Mouse (Mus musculus): ENCODE data around the gene Fzd5. TPM values are rescaled to one million over a fixed set of nuclear protein-coding genes. Genes with fewer than 3 reads are reported as not detected.

The Fzd5 gene
- polyA plus RNA-seq, 1 experiment from 2014 or later: 0.58 TPM

DNA sequence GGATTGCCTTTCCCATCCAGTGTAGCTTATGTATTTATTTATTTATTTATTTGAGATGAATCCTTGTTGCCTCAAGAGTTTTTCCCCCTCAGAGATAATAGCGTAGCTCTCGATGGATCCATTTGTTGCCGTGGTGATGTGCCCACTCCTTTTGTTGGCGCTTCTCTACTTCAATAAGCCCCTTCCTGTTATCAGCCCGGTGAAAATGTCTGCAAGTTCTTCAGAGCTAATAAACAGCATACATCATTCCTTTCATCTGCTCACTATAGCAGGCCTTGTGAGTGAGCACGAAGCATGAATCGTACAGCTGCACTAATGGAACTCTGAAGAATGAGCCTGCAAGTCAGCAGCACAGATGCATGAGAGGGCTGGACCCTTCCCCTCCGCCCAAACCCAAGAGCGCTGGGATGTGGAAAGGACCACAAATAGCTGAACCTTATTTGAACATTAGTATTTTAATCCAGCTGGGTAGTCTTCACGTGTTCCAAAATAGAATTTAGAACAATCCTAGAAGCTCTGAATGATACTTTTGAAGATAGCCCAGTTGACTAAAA is 16.4 kb downstream of the Fzd5 start:
- Histone ChIP-seq H3K9ac (ENCODE audit: low read depth, low read length) (no peak overlapping the region), H3K9me3 (replicated peaks; ENCODE audit: control insufficient read depth, low read length, poor library complexity, severe bottlenecking) (no peaks in the 10 kb centered on the region), H3K36me3 (ENCODE audit: control insufficient read depth, insufficient read depth, low read length) (peaks cover 3% of the 10 kb centered on the region; the same call in 1 of the 2 replicates), H3K4me2 (ENCODE audit: low read length) (no peak overlapping the region), H3K4me3 (ENCODE audit: low read depth, low read length) (no peak overlapping the region), H3K4me1 (ENCODE audit: control insufficient read depth, insufficient read depth, low read length) (no peaks in the 10 kb centered on the region), H3K27me3 (ENCODE audit: control insufficient read depth, insufficient read depth, low read depth, low read length) (no peaks in the 10 kb centered on the region), H3K27ac (ENCODE audit: low read length) (no peak overlapping the region)
- 47% methylated on average over 10 of the region's 10 CpGs for WGBS
- ATAC-seq: peak; percentile 60; the same call in 1 of the 2 replicates

DNA sequence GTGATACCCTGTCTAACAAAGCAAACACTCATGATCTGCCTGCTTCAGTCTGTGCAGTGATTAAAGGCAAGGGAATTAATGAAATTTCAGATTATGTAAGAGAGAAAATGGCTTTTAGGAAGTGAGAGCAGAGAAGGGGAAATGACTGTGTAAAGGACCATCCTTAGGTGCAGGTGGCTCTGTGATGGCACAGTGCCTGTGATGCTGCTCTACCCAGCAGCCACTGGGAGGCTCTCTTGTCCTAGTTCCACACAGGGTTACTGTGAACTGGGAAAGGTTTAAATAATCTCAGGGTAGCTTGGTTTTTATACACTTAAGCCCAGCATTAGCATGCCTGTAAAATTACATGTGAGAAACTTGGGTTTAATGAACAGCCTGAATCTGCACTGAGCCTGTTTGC is 20.0 kb downstream of the Fzd5 start:
- H3K36me3 ChIP-seq (ENCODE audit: control insufficient read depth, insufficient read depth, low read length): peaks cover 5% of the 10 kb centered on the region; the same call in 1 of the 2 replicates
- H3K27me3 ChIP-seq (ENCODE audit: control insufficient read depth, insufficient read depth, low read depth, low read length): no peaks in the 10 kb centered on the region
- no peak overlapping the region for H3K4me2 ChIP-seq (ENCODE audit: low read length)
- no peaks in the 10 kb centered on the region for H3K9me3 ChIP-seq (replicated peaks; ENCODE audit: control insufficient read depth, low read length, poor library complexity, severe bottlenecking)
- ATAC-seq: peak; percentile 80
- no peak overlapping the region for H3K9ac ChIP-seq (ENCODE audit: low read depth, low read length)
- no peak overlapping the region for H3K4me3 ChIP-seq (ENCODE audit: low read depth, low read length)
- H3K27ac ChIP-seq (ENCODE audit: low read length): no peak overlapping the region
- H3K4me1 ChIP-seq (ENCODE audit: control insufficient read depth, insufficient read depth, low read length): no peaks in the 10 kb centered on the region

DNA sequence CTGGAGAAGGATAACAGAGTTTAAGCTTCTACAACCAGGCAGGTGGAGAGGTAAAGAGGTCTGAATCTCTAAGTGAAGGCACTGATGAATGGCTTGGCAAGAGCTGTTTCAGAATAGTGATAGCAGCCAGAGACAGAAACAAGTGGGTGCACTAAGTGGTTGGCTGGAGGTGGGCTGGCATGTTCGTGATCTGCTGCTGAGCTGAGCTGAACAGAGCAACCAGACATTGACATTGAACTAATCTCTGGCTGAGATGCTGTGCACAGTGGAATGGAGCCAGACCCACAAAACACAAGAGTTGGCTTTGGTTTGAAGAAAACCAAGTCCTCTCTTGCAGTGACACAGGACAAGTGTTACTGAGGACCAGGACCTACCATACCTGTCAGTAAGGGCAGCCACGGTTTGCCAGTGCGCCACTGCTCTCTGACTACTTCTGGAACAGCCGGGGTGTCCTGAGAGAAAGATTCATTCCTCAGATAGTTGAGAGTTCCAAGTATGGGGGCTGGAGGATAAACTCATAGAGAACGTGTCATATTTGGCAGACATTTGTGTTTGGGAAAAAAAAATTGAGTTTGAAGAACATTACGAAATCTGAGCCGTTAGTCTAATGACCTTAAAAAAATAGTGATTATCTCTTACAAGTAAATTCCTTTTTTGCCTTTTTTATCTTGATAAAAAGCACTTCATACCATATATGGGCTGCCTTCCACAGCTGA is 20.8 kb downstream of the Fzd5 start:
- Histone ChIP-seq H3K27ac (ENCODE audit: low read length) (no peak overlapping the region), H3K36me3 (ENCODE audit: control insufficient read depth, insufficient read depth, low read length) (peaks cover 2% of the 10 kb centered on the region; the same call in 1 of the 2 replicates), H3K9me3 (replicated peaks; ENCODE audit: control insufficient read depth, low read length, poor library complexity, severe bottlenecking) (no peaks in the 10 kb centered on the region), H3K4me3 (ENCODE audit: low read depth, low read length) (no peak overlapping the region), H3K9ac (ENCODE audit: low read depth, low read length) (no peak overlapping the region), H3K27me3 (ENCODE audit: control insufficient read depth, insufficient read depth, low read depth, low read length) (no peaks in the 10 kb centered on the region), H3K4me1 (ENCODE audit: control insufficient read depth, insufficient read depth, low read length) (no peaks in the 10 kb centered on the region), H3K4me2 (ENCODE audit: low read length) (no peak overlapping the region)
- 91% methylated on average over 7 of the region's 7 CpGs for WGBS
- ATAC-seq: no peak

- H3K27ac ChIP-seq (ENCODE audit: low read length): no peak overlapping the region
- no peak for ATAC-seq
- no peak overlapping the region for H3K9ac ChIP-seq (ENCODE audit: low read depth, low read length)
- WGBS: 80% methylated on average over 2 of the region's 2 CpGs
- H3K36me3 ChIP-seq (ENCODE audit: control insufficient read depth, insufficient read depth, low read length): peaks cover 2% of the 10 kb centered on the region; the same call in 1 of the 2 replicates
- no peaks in the 10 kb centered on the region for H3K4me1 ChIP-seq (ENCODE audit: control insufficient read depth, insufficient read depth, low read length)
- no peaks in the 10 kb centered on the region for H3K9me3 ChIP-seq (replicated peaks; ENCODE audit: control insufficient read depth, low read length, poor library complexity, severe bottlenecking)
- no peak overlapping the region for H3K4me3 ChIP-seq (ENCODE audit: low read depth, low read length)
- H3K27me3 ChIP-seq (ENCODE audit: control insufficient read depth, insufficient read depth, low read depth, low read length): no peaks in the 10 kb centered on the region
- no peak overlapping the region for H3K4me2 ChIP-seq (ENCODE audit: low read length)
Observed at GRCm38 (mm10) chr1:64715458-64715857, 22.1 kb downstream of the Fzd5 start.

- Histone ChIP-seq H3K4me1 (ENCODE audit: control insufficient read depth, insufficient read depth, low read length) (no peaks in the 10 kb centered on the region), H3K9me3 (replicated peaks; ENCODE audit: control insufficient read depth, low read length, poor library complexity, severe bottlenecking) (no peaks in the 10 kb centered on the region), H3K27me3 (ENCODE audit: control insufficient read depth, insufficient read depth, low read depth, low read length) (no peaks in the 10 kb centered on the region), H3K36me3 (ENCODE audit: control insufficient read depth, insufficient read depth, low read length) (peaks cover 2% of the 10 kb centered on the region; the same call in 1 of the 2 replicates), H3K27ac (ENCODE audit: low read length) (no peak overlapping the region), H3K4me2 (ENCODE audit: low read length) (no peak overlapping the region), H3K9ac (ENCODE audit: low read depth, low read length) (no peak overlapping the region), H3K4me3 (ENCODE audit: low read depth, low read length) (no peak overlapping the region)
- WGBS: 90% methylated on average over 14 of the region's 14 CpGs
- no peak for ATAC-seq
Observed at GRCm38 (mm10) chr1:64712006-64712760, 25.4 kb downstream of the Fzd5 start.

DNA sequence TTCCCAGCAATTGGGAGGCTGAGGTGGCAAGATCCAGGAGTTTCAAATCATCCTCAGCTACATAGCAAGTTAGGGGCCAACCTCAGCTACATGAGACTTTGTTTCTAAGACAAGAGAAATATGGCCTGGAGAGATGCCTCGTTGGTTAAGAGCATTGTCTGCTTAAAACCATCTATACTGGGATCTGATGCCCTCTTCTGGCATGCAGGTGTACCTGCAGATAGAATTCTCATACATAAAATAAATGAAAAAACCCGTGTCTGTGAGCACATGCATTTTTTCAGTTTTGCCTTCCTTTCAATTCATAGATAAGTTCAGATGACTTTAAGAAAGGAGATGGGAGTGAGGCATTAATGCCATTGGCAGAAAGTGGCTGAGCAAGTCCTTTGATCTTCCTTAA is 27.7 kb downstream of the Fzd5 start:
- no peak overlapping the region for H3K27ac ChIP-seq (ENCODE audit: low read length)
- no peaks in the 10 kb centered on the region for H3K9me3 ChIP-seq (replicated peaks; ENCODE audit: control insufficient read depth, low read length, poor library complexity, severe bottlenecking)
- H3K27me3 ChIP-seq (ENCODE audit: control insufficient read depth, insufficient read depth, low read depth, low read length): no peaks in the 10 kb centered on the region
- ATAC-seq: no peak
- no peak overlapping the region for H3K4me3 ChIP-seq (ENCODE audit: low read depth, low read length)
- no peak overlapping the region for H3K4me2 ChIP-seq (ENCODE audit: low read length)
- peaks cover 2% of the 10 kb centered on the region; the same call in 1 of the 2 replicates for H3K36me3 ChIP-seq (ENCODE audit: control insufficient read depth, insufficient read depth, low read length)
- no peaks in the 10 kb centered on the region for H3K4me1 ChIP-seq (ENCODE audit: control insufficient read depth, insufficient read depth, low read length)
- 13% methylated on average over 2 of the region's 2 CpGs for WGBS
- H3K9ac ChIP-seq (ENCODE audit: low read depth, low read length): no peak overlapping the region

DNA sequence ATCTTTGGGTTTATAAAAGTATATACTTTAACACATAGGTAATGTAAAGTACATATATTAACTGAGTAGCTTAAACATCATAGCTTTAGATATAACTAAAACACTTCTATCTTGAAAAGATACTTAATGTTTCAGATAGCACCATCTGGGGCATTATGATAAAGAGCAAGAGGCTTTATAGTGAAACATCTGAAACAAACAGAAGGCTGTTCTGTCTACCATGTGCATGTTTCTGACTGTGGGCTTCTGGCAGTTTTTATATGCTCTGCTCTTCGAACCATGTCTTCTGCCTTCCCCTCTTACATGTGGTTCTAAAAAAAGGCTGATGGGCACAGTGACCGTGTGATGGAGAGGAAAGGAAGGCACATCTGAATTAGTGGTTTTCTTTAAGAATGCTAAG is 30.9 kb downstream of the Fzd5 start:
- 0 out of 2 replicates have a peak, but pooled peaks cover 3% of the 10 kb centered on the region for H3K36me3 ChIP-seq (ENCODE audit: control insufficient read depth, insufficient read depth, low read length)
- ATAC-seq: no peak
- no peaks in the 10 kb centered on the region for H3K27me3 ChIP-seq (ENCODE audit: control insufficient read depth, insufficient read depth, low read depth, low read length)
- H3K4me3 ChIP-seq (ENCODE audit: low read depth, low read length): no peak overlapping the region
- H3K9me3 ChIP-seq (replicated peaks; ENCODE audit: control insufficient read depth, low read length, poor library complexity, severe bottlenecking): no peaks in the 10 kb centered on the region
- no peak overlapping the region for H3K9ac ChIP-seq (ENCODE audit: low read depth, low read length)
- no peak overlapping the region for H3K27ac ChIP-seq (ENCODE audit: low read length)
- H3K4me2 ChIP-seq (ENCODE audit: low read length): no peak overlapping the region
- WGBS: 90% methylated on average over 2 of the region's 2 CpGs
- no peaks in the 10 kb centered on the region for H3K4me1 ChIP-seq (ENCODE audit: control insufficient read depth, insufficient read depth, low read length)

- WGBS: 46% methylated on average over 6 of the region's 6 CpGs
- Histone ChIP-seq H3K9ac (ENCODE audit: low read depth, low read length) (no peak overlapping the region), H3K9me3 (replicated peaks; ENCODE audit: control insufficient read depth, low read length, poor library complexity, severe bottlenecking) (no peaks in the 10 kb centered on the region), H3K27ac (ENCODE audit: low read length) (no peak overlapping the region), H3K4me3 (ENCODE audit: low read depth, low read length) (no peak overlapping the region), H3K27me3 (ENCODE audit: control insufficient read depth, insufficient read depth, low read depth, low read length) (no peaks in the 10 kb centered on the region), H3K4me1 (ENCODE audit: control insufficient read depth, insufficient read depth, low read length) (no peaks in the 10 kb centered on the region), H3K4me2 (ENCODE audit: low read length) (no peak overlapping the region), H3K36me3 (ENCODE audit: control insufficient read depth, insufficient read depth, low read length) (0 out of 2 replicates have a peak, but pooled peaks cover 3% of the 10 kb centered on the region)
- ATAC-seq: no peak
Observed at GRCm38 (mm10) chr1:64705230-64705629, 32.3 kb downstream of the Fzd5 start.

- no peak overlapping the region for H3K4me3 ChIP-seq (ENCODE audit: low read depth, low read length)
- 92% methylated on average over 3 of the region's 3 CpGs for WGBS
- H3K27me3 ChIP-seq (ENCODE audit: control insufficient read depth, insufficient read depth, low read depth, low read length): no peaks in the 10 kb centered on the region
Observed at GRCm38 (mm10) chr1:64701780-64702179, 35.8 kb downstream of the Fzd5 start.

More at GRCm38 (mm10) chr1:64701780-64702179, 35.8 kb downstream of the Fzd5 start:
- H3K36me3 ChIP-seq (ENCODE audit: control insufficient read depth, insufficient read depth, low read length): 0 out of 2 replicates have a peak, but pooled peaks cover 3% of the 10 kb centered on the region
- H3K9ac ChIP-seq (ENCODE audit: low read depth, low read length): no peak overlapping the region
- ATAC-seq: no peak
- H3K9me3 ChIP-seq (replicated peaks; ENCODE audit: control insufficient read depth, low read length, poor library complexity, severe bottlenecking): no peaks in the 10 kb centered on the region
- H3K4me1 ChIP-seq (ENCODE audit: control insufficient read depth, insufficient read depth, low read length): no peaks in the 10 kb centered on the region
- no peak overlapping the region for H3K27ac ChIP-seq (ENCODE audit: low read length)
- no peak overlapping the region for H3K4me2 ChIP-seq (ENCODE audit: low read length)

Data from midbrain, embryonic 16.5 days (tissue).